Mouse (Mus musculus): ENCODE data around the gene Lrrc8d. TPM values are rescaled to one million over a fixed set of nuclear protein-coding genes. Genes with fewer than 3 reads are reported as not detected.

Gene Lrrc8d
- total and polyA plus RNA-seq, 2 experiments from 2014 or later, result 8.8 to 10.0 TPM

DNA sequence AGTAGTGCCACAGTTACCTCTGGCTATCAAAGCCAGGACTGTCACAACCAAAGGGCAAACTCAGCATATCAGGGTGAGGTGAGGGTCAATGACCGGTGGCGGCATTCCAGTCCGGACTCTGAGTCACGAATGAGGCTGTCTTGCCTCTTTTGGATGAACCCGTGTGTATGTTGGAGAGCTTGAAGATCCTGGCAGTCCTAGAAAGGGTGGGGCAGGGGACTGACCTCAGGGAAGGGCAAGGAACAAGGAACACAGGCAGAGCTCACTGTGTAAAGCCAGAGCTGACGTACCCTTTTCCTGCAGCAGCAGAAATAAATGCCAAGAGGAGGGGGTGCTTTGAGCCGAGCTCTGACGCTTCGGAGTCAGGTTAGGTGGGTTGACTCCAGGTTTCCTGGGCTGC is 136.2 kb downstream of the Lrrc8d start:
- ATAC-seq (ENCODE audit: insufficient read depth, low read depth), result peak; percentile 51; the same call in 1 of the 2 replicates
- Histone ChIP-seq H3K27me3 (ENCODE audit: control insufficient read depth, insufficient read depth, low read length) (no peaks in the 10 kb centered on the region), H3K27ac (ENCODE audit: low read depth) (no peak overlapping the region), H3K36me3 (replicated peaks; ENCODE audit: control insufficient read depth, insufficient read depth, low read length) (no peaks in the 10 kb centered on the region), H3K4me2 (ENCODE audit: low read depth, low read length) (no peak overlapping the region), H3K9ac (replicated peaks; ENCODE audit: low read depth, low read length) (0 out of 2 replicates have a peak overlapping the region, but pooled peaks have one; percentile 30), H3K4me3 (ENCODE audit: low read depth, low read length) (no peak overlapping the region), H3K9me3 (replicated peaks; ENCODE audit: control insufficient read depth, low read length) (no peaks in the 10 kb centered on the region), H3K4me1 (ENCODE audit: control insufficient read depth, insufficient read depth) (peaks cover 10% of the 10 kb centered on the region)
- TF ChIP-seq EP300 (IDR thresholded peaks at IDR 0.05; ENCODE audit: low read depth) (no peak), CTCF (IDR thresholded peaks at IDR 0.05; ENCODE audit: low read depth) (no peak)
- peak; percentile 47 for DNase-seq (ENCODE audit: low spot score)
- 49% methylated on average over 9 of the region's 9 CpGs for WGBS

DNA sequence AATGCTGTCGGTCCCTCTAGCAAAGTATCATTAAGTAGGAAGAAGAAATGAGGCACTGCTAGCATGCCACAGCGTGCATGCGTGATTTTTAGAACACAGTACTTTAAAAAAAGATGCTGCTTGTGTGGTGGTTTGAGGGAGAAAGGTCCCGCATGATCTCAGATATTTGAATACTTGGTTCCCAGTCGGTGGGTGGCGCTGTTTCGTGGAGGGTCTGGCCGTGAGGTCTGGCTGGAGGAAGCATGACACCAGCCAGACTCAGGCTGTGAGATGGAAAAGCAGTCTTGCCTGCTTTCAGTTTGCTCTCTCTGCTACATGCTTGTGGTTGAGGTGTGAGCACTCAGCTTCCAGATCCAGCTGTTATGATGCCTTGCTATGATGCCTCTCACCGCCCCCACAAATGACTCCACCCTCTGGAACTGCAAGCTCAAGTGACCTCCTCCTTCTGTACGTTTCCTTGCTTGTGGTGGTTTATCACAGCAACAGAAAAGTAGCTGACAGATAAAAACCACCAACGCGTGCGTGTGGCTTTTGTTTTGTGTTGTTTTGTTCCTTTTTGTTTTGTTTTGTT is 140.1 kb downstream of the Lrrc8d start:
- Histone ChIP-seq H3K9ac (replicated peaks; ENCODE audit: low read depth, low read length) (no peak overlapping the region), H3K4me1 (ENCODE audit: control insufficient read depth, insufficient read depth) (peaks cover 10% of the 10 kb centered on the region), H3K4me2 (ENCODE audit: low read depth, low read length) (no peak overlapping the region), H3K27ac (ENCODE audit: low read depth) (no peak overlapping the region), H3K9me3 (replicated peaks; ENCODE audit: control insufficient read depth, low read length) (no peaks in the 10 kb centered on the region), H3K4me3 (ENCODE audit: low read depth, low read length) (no peak overlapping the region), H3K27me3 (ENCODE audit: control insufficient read depth, insufficient read depth, low read length) (no peaks in the 10 kb centered on the region), H3K36me3 (replicated peaks; ENCODE audit: control insufficient read depth, insufficient read depth, low read length) (no peaks in the 10 kb centered on the region)
- 67% methylated on average over 13 of the region's 13 CpGs for whole genome bisulfite sequencing
- ATAC-seq (ENCODE audit: insufficient read depth, low read depth) (no peak), DNase-seq (ENCODE audit: low spot score) (no peak)
- TF ChIP-seq EP300 (IDR thresholded peaks at IDR 0.05; ENCODE audit: low read depth), result no peak
- no peak for TF ChIP-seq CTCF (IDR thresholded peaks at IDR 0.05; ENCODE audit: low read depth)

DNA sequence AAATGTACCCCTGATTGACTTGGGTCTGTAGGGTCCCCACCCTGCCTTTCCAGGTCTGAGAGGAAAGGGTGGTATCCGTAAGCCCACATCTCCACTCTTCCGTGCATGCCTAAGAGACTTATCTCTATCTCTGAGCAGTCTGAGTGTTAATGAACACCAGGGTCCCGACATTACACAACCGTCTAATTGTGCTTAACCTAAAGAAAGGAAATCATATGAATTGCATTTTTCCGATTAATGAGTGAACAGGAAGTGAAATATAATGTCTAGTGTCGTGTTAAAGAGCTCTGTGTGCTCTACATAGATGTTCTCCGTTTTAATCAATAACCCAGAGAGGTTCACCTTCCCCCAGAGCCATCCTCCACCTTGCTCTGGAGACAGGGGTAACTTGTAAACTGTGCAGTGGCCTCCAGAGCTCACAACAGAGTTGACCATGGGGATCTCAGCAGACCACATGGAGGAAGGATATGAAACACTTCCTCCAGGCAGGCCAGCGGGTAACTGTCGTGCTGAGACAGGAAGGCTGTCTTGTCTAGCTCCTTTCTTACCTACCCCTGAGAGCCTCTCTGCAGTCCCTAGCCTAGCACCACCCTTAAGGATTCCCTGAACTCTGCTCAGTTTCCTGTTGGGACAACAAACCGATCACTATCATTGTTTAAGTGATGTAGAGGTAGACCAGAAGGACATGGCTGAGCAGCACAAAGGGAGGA is 144.4 kb downstream of the Lrrc8d start:
- Histone ChIP-seq H3K9ac (replicated peaks; ENCODE audit: low read depth, low read length) (no peak overlapping the region), H3K27ac (ENCODE audit: low read depth) (no peak overlapping the region), H3K4me1 (ENCODE audit: control insufficient read depth, insufficient read depth) (no peaks in the 10 kb centered on the region), H3K4me3 (ENCODE audit: low read depth, low read length) (no peak overlapping the region), H3K4me2 (ENCODE audit: low read depth, low read length) (no peak overlapping the region), H3K36me3 (replicated peaks; ENCODE audit: control insufficient read depth, insufficient read depth, low read length) (no peaks in the 10 kb centered on the region), H3K9me3 (replicated peaks; ENCODE audit: control insufficient read depth, low read length) (no peaks in the 10 kb centered on the region), H3K27me3 (ENCODE audit: control insufficient read depth, insufficient read depth, low read length) (no peaks in the 10 kb centered on the region)
- 62% methylated on average over 10 of the region's 10 CpGs for WGBS
- no peak for ATAC-seq (ENCODE audit: insufficient read depth, low read depth)
- no peak for DNase-seq (ENCODE audit: low spot score)
- TF ChIP-seq CTCF (IDR thresholded peaks at IDR 0.05; ENCODE audit: low read depth), result no peak
- no peak for TF ChIP-seq EP300 (IDR thresholded peaks at IDR 0.05; ENCODE audit: low read depth)

DNA sequence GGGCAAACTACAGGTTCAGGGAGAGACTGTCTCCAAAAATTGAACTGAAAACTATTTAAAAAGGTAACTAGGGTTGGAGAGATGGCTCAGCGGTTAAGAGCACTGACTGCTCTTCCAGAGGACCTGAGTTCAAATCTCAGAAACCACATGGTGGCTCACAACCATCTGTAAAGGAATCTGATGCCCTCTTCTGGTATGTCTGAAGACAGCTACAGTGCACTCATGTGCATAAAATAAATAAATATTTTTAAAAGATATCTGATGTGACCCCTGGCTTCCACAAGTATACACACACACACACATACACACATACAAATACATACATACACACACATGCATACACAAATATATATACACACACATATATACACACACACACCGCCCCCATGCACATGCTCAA is 145.3 kb downstream of the Lrrc8d start:
- WGBS, result 100% methylated on average over 2 of the region's 2 CpGs
- Histone ChIP-seq H3K27me3 (ENCODE audit: control insufficient read depth, insufficient read depth, low read length) (no peaks in the 10 kb centered on the region), H3K36me3 (replicated peaks; ENCODE audit: control insufficient read depth, insufficient read depth, low read length) (no peaks in the 10 kb centered on the region), H3K4me1 (ENCODE audit: control insufficient read depth, insufficient read depth) (no peaks in the 10 kb centered on the region), H3K4me3 (ENCODE audit: low read depth, low read length) (no peak overlapping the region), H3K27ac (ENCODE audit: low read depth) (no peak overlapping the region), H3K4me2 (ENCODE audit: low read depth, low read length) (no peak overlapping the region), H3K9ac (replicated peaks; ENCODE audit: low read depth, low read length) (no peak overlapping the region), H3K9me3 (replicated peaks; ENCODE audit: control insufficient read depth, low read length) (no peaks in the 10 kb centered on the region)
- peak; percentile 9; the same call in 1 of the 2 replicates for TF ChIP-seq CTCF (IDR thresholded peaks at IDR 0.05; ENCODE audit: low read depth)
- TF ChIP-seq EP300 (IDR thresholded peaks at IDR 0.05; ENCODE audit: low read depth), result no peak
- ATAC-seq (ENCODE audit: insufficient read depth, low read depth) (no peak), DNase-seq (ENCODE audit: low spot score) (no peak)

DNA sequence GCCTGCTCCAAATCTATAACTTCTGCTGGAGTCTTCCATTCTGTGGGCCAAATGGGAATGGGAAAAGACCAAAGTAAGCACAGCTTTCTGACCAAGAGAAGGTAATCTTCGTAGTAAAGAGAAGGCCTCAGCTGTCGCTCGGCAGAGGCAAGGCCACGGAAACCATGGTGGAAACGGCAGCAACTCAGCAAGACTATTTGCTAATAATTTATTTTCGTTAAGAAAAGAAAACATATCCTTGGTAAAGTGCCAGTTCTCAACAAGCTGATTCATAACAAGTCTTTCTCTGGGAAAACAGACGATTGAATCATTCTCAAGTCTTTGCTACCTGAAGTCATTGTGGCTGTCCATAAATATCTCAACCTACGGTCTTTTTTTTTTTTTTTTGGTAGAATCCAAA is 148.0 kb downstream of the Lrrc8d start:
- Histone ChIP-seq H3K4me2 (ENCODE audit: low read depth, low read length) (no peak overlapping the region), H3K27me3 (ENCODE audit: control insufficient read depth, insufficient read depth, low read length) (no peaks in the 10 kb centered on the region), H3K36me3 (replicated peaks; ENCODE audit: control insufficient read depth, insufficient read depth, low read length) (no peaks in the 10 kb centered on the region), H3K27ac (ENCODE audit: low read depth) (no peak overlapping the region), H3K9me3 (replicated peaks; ENCODE audit: control insufficient read depth, low read length) (no peaks in the 10 kb centered on the region), H3K9ac (replicated peaks; ENCODE audit: low read depth, low read length) (no peak overlapping the region), H3K4me3 (ENCODE audit: low read depth, low read length) (no peak overlapping the region), H3K4me1 (ENCODE audit: control insufficient read depth, insufficient read depth) (no peaks in the 10 kb centered on the region)
- ATAC-seq (ENCODE audit: insufficient read depth, low read depth) (no peak), DNase-seq (ENCODE audit: low spot score) (no peak)
- TF ChIP-seq EP300 (IDR thresholded peaks at IDR 0.05; ENCODE audit: low read depth) (no peak), CTCF (IDR thresholded peaks at IDR 0.05; ENCODE audit: low read depth) (no peak)
- 80% methylated on average over 8 of the region's 8 CpGs for WGBS

Data from heart, postnatal 0 days (tissue).